Mouse (Mus musculus): ENCODE measurements at regions not wholly inside any gene's neighbourhood (a gene's known extent, or its start where the extent isn't known, plus 50 kb on each side); places are given as distances from the start of the nearest gene placed in this dataset.

GRCm38 (mm10) chr7:79518928-79519327, 52.8 kb upstream of the Polg start:
- no peak for DNase-seq
- intact Hi-C loops (cut with DNase I), result no loop called here

- DNase-seq, result no peak
- intact Hi-C loops (cut with DNase I), result no loop called here
Observed at GRCm38 (mm10) chr7:79517581-79518337, 51.6 kb upstream of the Polg start.

- no peak for DNase-seq
- intact Hi-C loops (cut with DNase I), result no loop called here
Observed at GRCm38 (mm10) chr7:79516287-79516686, 50.1 kb upstream of the Polg start.

Measured in heart, postnatal 14 days (tissue).